Mouse (Mus musculus): ENCODE measurements around the gene Slc25a11. TPM values are rescaled to one million over a fixed set of nuclear protein-coding genes. Genes with fewer than 3 reads are reported as not detected.
A peak's percentile ranks its signal among the peaks of the same experiment; 100 is the strongest.

Gene Slc25a11
- polyA plus RNA-seq, 1 experiment from 2014 or later = 152 TPM

DNA sequence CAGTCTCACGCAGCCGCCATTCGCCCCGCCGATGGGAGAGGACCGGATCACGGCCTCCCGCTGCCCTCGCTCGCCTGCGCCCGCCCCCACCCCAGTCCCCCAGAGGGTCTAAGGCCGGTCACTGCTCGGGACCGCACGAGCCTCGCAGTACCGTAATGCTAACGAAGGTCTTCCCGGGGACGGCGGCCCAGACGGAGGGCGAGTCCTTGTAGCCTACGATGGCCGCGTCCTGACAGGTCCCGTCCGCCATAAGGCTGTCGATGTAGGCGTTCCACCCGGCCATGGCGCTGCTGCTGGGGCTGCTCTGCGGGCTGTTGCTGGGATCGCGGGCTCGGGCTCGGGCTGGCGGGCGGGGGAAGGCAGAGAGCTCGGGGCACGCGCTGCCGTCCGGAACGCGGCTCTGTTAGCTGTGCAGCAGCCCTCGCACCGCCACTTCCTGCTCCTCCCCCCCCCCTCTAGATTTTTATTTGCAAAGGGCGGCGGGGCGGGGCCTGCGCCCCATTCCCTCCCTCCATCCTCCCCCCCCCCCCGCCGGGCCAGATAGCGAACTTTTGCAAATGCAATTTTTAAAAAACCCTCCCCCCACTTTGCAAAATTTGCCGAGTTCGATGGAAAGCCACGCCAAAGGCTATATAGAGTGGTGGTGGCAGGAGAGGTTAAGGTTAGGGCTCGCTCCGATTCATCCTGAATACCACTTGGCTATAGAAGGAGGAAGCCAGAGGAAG, 7.1 kb upstream of the Slc25a11 start, which contains the start of gene Pfn1:
Gene Pfn1, minus strand, starts transcription at position 447 of the 725 bp plus-strand sequence.
- WGBS = under 1% methylated on average over 60 of the region's 61 CpGs
- H3K9ac ChIP-seq = peak within 1 kb of the TSS; percentile 97
- peaks cover 32% of the 10 kb centered on the region for H3K36me3 ChIP-seq
- peak within 1 kb of the TSS; percentile 98 for H3K4me3 ChIP-seq
- H3K9me3 ChIP-seq = no peaks in the 10 kb centered on the region
- peak; percentile 46 for ATAC-seq (ENCODE audit: low FRiP score, low read depth)
- peaks cover 41% of the 10 kb centered on the region for H3K4me1 ChIP-seq
- H3K27me3 ChIP-seq (replicated peaks) = no peaks in the 10 kb centered on the region
- peak within 1 kb of the TSS; percentile 97 for H3K4me2 ChIP-seq (replicated peaks)
- H3K27ac ChIP-seq = peak within 1 kb of the TSS; percentile 90

DNA sequence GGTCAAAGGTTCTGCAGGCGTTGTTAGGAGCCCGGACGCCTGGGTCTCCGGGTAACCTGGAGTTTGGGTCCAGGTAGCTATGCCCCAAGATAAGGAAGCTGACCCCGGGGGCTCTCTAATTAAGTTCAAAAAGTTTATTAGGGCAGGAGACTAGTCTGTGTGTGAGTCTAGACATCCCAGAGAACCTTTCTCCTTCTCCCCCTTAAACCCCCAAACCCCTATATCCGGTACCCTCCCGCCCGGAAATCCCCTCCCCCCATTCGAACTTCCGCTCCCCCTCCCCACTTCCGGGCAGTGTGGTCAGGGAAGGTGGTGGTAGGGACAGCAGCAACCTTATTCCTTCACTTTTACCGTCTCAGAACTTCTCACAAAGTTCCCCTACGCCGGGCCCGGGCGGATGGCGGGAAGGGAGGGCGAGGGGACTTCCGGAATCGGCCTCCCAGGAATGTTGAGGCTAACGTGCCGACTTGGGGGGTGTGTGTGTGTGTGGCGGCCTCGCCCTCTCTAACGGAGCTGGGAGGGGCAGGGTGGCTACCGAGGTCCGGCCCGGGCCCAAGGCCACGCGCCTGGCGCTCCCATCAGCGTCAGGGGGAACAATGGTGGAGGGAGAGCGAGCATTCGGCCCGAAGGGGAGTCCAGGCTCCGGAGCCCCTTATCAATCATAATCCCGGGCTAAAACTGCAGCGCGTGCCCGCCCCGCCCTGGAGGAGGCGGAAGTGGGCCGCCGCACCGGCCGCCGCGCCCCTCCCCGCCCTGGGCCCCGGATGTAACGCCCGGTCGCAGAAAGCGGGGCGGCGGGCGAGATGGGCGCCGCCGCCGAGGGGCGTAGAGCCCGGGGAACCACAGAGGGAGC, 6.3 kb upstream of the Slc25a11 start:
- Histone ChIP-seq H3K27me3 (replicated peaks) (no peaks in the 10 kb centered on the region), H3K4me3 (peak overlapping the region; percentile 98), H3K9ac (peak overlapping the region; percentile 97), H3K4me2 (replicated peaks) (peak overlapping the region; percentile 97), H3K27ac (peak overlapping the region; percentile 90), H3K36me3 (peaks cover 38% of the 10 kb centered on the region), H3K4me1 (peaks cover 49% of the 10 kb centered on the region), H3K9me3 (no peaks in the 10 kb centered on the region)
- ATAC-seq (ENCODE audit: low FRiP score, low read depth) = peak; percentile 65
- under 1% methylated on average over 63 of the region's 63 CpGs for WGBS

DNA sequence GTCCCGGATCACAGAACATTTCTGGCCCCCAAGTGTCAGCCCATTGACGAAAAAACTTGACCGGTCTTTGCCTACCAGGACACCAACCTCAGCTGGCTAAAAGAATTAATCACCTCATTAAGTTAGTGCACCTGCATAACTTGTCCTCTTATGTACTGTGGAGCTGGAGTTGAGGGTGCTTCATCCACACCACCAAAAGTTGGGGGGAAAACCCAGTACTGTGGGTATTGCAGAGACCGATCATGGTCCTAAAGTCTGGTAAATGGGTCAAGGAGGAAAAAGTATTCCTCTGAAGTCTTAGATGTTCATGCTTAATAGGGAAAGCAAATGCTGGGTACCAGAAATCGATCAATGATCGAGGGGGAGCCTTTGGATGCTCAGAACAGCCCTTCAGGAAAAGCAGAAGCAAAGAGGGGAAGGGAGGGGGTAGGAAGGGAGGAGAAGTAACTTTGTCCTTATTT, 5.6 kb upstream of the Slc25a11 start:
- peaks cover 38% of the 10 kb centered on the region for H3K36me3 ChIP-seq
- no peak for ATAC-seq (ENCODE audit: low FRiP score, low read depth)
- H3K27me3 ChIP-seq (replicated peaks) = no peaks in the 10 kb centered on the region
- peak overlapping the region; percentile 98 for H3K4me3 ChIP-seq
- peak overlapping the region; percentile 97 for H3K9ac ChIP-seq
- WGBS = 67% methylated on average over 6 of the region's 6 CpGs
- H3K27ac ChIP-seq = no peak overlapping the region
- peaks cover 55% of the 10 kb centered on the region for H3K4me1 ChIP-seq
- no peaks in the 10 kb centered on the region for H3K9me3 ChIP-seq
- peak overlapping the region; percentile 97 for H3K4me2 ChIP-seq (replicated peaks)

DNA sequence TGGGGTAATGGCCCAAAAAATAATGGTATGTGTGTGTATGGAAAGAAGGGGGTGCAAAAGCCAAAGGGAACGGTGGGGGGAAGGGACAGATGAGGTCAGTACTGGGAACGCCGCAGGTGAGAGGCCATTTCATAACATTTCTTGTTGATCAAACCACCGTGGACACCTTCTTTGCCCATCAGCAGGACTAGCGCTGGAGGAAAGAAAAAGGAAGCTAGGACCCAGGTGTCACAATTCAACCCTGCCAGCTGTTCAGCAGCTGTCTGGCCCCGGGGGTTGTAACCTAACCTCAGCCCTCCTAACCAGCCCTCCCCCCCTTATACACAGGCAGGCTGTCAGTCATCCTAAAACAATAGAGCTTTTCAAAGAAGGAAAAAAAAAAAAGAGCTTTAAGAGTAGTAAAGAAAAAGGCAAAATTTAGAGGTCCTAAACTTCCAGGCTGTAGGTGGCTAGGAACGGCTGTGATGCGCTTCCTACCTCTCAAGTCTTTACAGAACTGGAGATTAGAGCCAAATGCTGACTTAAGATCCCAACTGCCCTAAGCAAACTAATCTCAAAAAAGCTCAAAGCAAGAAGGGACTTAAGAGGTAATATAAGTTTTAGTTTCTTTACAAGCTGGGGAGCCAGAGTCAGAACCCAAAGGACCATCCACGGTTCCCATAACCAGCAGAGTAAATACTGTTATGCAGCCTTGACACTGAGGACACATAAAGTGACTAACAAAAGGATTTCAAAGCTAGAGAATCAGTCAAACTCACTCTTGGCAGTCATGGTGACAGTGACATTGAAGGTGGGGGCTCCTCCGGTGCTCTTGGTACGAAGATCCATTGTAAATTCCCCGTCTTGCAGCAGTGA, 5.0 kb upstream of the Slc25a11 start:
- H3K4me2 ChIP-seq (replicated peaks) = peak overlapping the region; percentile 97
- ATAC-seq (ENCODE audit: low FRiP score, low read depth) = no peak
- H3K36me3 ChIP-seq = peaks cover 38% of the 10 kb centered on the region
- H3K27ac ChIP-seq = no peak overlapping the region
- no peaks in the 10 kb centered on the region for H3K27me3 ChIP-seq (replicated peaks)
- H3K9ac ChIP-seq = peak overlapping the region; percentile 97; the same call in 1 of the 2 replicates
- peaks cover 58% of the 10 kb centered on the region for H3K4me1 ChIP-seq
- H3K4me3 ChIP-seq = peak overlapping the region; percentile 98
- 71% methylated on average over 12 of the region's 12 CpGs for WGBS
- H3K9me3 ChIP-seq = no peaks in the 10 kb centered on the region

DNA sequence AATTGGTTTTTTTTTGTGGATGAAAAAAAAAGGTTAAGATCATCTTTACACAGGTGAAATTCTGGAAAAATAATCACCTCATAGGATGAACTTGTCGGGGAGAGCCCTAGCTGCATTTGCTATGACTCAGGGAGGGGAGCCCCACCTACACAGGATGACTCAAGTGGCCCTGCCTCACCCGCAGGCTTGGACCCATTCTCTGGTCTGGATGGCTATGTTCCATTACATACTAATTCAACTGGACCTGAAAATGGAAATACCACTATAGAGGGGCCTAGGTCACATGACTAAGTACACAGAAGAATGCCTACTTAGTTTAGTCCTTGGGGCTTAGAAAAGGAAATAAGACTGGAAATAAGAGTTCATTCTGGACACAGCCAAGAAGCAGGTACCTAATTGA, 4.1 kb upstream of the Slc25a11 start:
- ATAC-seq (ENCODE audit: low FRiP score, low read depth) = no peak
- H3K4me1 ChIP-seq = peaks cover 52% of the 10 kb centered on the region
- no peaks in the 10 kb centered on the region for H3K9me3 ChIP-seq
- no peak overlapping the region for H3K9ac ChIP-seq
- no peak overlapping the region for H3K4me2 ChIP-seq (replicated peaks)
- no peaks in the 10 kb centered on the region for H3K27me3 ChIP-seq (replicated peaks)
- H3K36me3 ChIP-seq = peaks cover 38% of the 10 kb centered on the region
- no peak overlapping the region for H3K27ac ChIP-seq
- H3K4me3 ChIP-seq = no peak overlapping the region
- 81% methylated on average over 2 of the region's 2 CpGs for WGBS

DNA sequence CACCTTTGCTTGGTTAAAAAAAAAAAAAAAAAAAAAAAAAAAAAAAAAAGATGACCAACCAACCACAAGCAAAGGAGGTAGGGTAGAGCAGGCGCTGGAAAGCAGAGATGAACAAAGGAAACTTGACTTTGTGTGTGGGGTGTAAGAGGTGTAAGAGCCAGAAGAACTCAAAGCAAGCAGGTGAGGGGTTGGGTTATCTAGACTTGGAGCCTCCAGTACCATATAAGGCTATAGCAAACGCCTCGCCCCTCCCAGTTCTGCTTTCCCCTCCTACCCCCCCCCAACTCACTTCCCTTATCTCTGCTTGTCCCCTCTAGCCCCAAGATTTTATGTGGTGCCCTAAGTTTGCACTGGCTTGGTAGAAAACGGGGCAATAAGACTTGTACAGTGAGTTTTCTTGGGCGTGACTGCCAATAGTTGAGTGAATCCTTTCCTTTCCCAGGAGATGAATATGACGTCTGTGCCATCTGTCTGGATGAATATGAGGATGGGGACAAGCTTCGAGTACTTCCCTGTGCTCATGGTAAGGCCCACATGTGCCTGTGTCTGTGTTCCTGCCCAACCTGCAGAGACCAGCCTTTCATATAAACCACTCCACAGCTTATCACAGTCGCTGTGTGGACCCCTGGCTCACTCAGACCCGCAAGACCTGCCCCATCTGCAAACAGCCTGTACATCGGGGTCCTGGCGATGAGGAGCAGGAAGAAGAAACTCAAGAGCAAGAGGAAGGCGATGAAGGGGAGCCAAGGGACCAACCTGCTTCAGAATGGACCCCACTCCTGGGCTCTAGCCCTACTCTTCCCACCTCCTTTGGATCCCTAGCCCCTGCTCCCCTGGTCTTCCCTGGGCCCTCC, 3.3 kb upstream of the Slc25a11 start:
- ATAC-seq (ENCODE audit: low FRiP score, low read depth) = no peak
- H3K9ac ChIP-seq = no peak overlapping the region
- 85% methylated on average over 12 of the region's 12 CpGs for WGBS

DNA sequence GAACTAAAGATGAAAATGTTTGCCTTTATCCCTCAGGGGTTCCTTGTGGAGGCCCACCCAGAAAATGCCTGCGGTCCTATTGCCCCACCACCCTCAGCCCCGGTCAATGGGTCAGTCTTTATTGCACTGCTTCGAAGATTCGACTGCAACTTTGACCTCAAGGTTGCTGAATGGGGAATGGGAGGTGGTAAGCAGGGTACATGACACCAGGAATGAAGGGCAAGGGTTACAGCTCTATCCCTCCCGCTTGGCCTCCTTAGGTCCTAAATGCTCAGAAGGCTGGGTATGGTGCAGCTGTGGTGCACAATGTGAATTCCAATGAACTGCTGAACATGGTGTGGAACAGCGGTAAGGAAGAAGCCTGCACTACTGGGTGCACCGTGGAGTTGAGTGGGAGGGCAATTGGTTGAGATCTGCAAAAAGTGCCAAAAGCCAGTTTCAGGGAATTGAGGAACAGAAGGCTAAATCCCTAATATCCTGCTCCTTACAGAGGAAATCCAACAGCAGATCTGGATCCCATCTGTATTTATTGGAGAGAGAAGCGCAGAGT, 2.0 kb upstream of the Slc25a11 start:
- no peak overlapping the region for H3K4me3 ChIP-seq
- H3K27me3 ChIP-seq (replicated peaks) = no peaks in the 10 kb centered on the region
- no peak for ATAC-seq (ENCODE audit: low FRiP score, low read depth)
- no peak overlapping the region for H3K9ac ChIP-seq
- peaks cover 52% of the 10 kb centered on the region for H3K36me3 ChIP-seq
- H3K4me1 ChIP-seq = peaks cover 54% of the 10 kb centered on the region
- peak overlapping the region; percentile 99; the same call in 1 of the 2 replicates for H3K4me2 ChIP-seq (replicated peaks)
- 85% methylated on average over 8 of the region's 8 CpGs for WGBS
- no peak overlapping the region for H3K27ac ChIP-seq
- H3K9me3 ChIP-seq = no peaks in the 10 kb centered on the region

More for the DNA sequence above, 3.3 kb upstream of the Slc25a11 start:
- Histone ChIP-seq H3K27ac (no peak overlapping the region), H3K4me2 (replicated peaks) (0 out of 2 replicates have a peak overlapping the region, but pooled peaks have one; percentile 6), H3K9me3 (no peaks in the 10 kb centered on the region), H3K27me3 (replicated peaks) (no peaks in the 10 kb centered on the region), H3K4me1 (peaks cover 52% of the 10 kb centered on the region), H3K36me3 (peaks cover 39% of the 10 kb centered on the region), H3K4me3 (no peak overlapping the region)

DNA sequence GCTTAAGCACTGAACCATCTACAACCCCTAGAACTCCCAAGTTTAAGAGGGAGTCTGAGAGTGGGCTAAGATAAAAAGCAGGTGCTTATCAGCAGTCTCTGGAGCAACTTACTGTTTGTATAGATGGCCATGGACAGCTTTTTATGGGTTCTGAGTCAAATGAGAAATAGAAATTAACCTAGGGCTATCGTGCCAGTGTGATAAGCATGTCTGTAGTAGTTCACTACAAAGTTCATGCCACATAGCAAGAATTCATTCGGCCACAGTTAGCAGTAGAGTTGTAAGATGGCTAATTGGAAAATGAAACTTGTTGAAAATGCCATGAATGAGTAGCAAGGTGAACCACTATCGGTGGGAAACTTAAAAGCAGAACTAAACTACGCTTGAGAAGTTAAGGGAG, 1.2 kb upstream of the Slc25a11 start:
- Histone ChIP-seq H3K4me3 (peak overlapping the region; percentile 70), H3K27ac (no peak overlapping the region), H3K4me2 (replicated peaks) (peak overlapping the region; percentile 99), H3K9me3 (no peaks in the 10 kb centered on the region), H3K4me1 (peaks cover 54% of the 10 kb centered on the region), H3K36me3 (peaks cover 58% of the 10 kb centered on the region), H3K27me3 (replicated peaks) (no peaks in the 10 kb centered on the region), H3K9ac (peak overlapping the region; percentile 86; the same call in 1 of the 2 replicates)
- WGBS = 87% methylated on average over 4 of the region's 4 CpGs
- ATAC-seq (ENCODE audit: low FRiP score, low read depth) = no peak

DNA sequence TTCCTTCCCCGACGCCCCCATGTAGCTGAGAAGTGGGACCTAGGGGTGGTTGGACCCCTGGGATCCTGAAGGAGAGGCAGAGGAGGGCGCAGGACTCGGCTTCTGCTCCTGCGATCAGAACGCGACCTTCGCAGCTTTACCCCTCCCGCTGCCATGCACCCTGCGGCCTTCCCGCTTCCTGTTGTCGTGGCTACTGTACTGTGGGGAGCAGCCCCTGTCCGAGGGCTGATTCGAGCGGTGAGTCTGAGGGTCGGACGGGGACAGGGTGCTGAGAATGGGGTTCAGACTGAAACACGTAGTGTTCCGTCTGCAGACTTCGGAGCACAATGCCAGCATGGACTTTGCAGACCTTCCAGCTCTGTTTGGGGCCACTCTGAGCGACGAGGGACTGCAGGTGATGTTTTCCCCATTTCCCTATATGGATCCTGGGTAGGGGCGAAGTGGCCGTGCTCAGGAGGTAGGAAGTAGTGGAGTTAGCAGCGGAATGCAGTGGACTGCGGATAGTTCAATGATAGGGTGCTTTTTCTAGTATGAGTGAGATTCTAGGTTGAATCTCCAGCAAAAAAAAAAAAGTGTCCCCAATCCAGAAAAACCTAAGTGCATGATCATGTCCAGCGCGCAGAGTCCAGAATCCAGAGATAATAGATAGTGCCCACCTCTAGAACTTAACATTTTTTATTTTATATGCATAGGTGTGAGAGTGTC, 589 bp upstream of the Slc25a11 start:
- peak overlapping the region; percentile 70 for H3K4me3 ChIP-seq
- H3K27me3 ChIP-seq (replicated peaks) = no peaks in the 10 kb centered on the region
- no peaks in the 10 kb centered on the region for H3K9me3 ChIP-seq
- WGBS = 3% methylated on average over 28 of the region's 28 CpGs
- peak; percentile 27; the same call in 1 of the 2 replicates for ATAC-seq (ENCODE audit: low FRiP score, low read depth)
- peak overlapping the region; percentile 99 for H3K4me2 ChIP-seq (replicated peaks)
- peak overlapping the region; percentile 88 for H3K27ac ChIP-seq
- H3K4me1 ChIP-seq = peaks cover 50% of the 10 kb centered on the region
- H3K36me3 ChIP-seq = peaks cover 62% of the 10 kb centered on the region
- peak overlapping the region; percentile 86 for H3K9ac ChIP-seq

DNA sequence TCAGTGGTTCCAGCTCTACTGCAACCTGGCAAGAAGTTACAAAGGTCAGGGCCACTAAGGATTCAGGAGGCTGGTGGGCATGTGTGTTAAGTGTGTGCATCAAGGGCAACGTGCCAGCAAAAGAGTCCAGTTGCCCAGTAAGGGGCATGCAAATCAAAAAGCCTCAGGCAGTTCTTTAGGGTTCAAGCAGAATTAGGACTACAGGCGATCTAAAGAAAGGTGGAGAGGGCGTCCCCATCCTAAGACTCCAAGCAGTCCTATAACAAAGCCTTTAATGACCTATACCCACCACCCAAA, 1.1 kb downstream of the Slc25a11 start:
- peak; percentile 5; the same call in 1 of the 2 replicates for ATAC-seq (ENCODE audit: low FRiP score, low read depth)
- WGBS = 21% methylated on average over 3 of the region's 3 CpGs
- Histone ChIP-seq H3K4me1 (peaks cover 38% of the 10 kb centered on the region), H3K4me3 (peak overlapping the region; percentile 67), H3K27ac (0 out of 2 replicates have a peak overlapping the region, but pooled peaks have one; percentile 59), H3K27me3 (replicated peaks) (no peaks in the 10 kb centered on the region), H3K4me2 (replicated peaks) (peak overlapping the region; percentile 86), H3K9ac (peak overlapping the region; percentile 81), H3K36me3 (peaks cover 50% of the 10 kb centered on the region), H3K9me3 (no peaks in the 10 kb centered on the region)

Measured in neural tube, embryonic 12.5 days (tissue).